Mouse (Mus musculus): ENCODE data around the gene Mogat1. TPM values are rescaled to one million over a fixed set of nuclear protein-coding genes. Genes with fewer than 3 reads are reported as not detected.
A peak's percentile ranks its signal among the peaks of the same experiment; 100 is the strongest.
"Not testable (repeated sequence)": the region's sequence is repeated elsewhere in the genome, so short reads cannot be mapped to it uniquely, and the experiment has no call there.

Gene Mogat1
- polyA plus RNA-seq (2014; fragmentation: Nextera tagmentation; extraction: Ambion mirVana), result 0.16 TPM in 1 of 2 replicates, not detected in the other

- peaks cover 8% of the 10 kb centered on the region; the same call in 1 of the 2 replicates for H3K27me3 ChIP-seq (replicated peaks; ENCODE audit: control insufficient read depth, insufficient read depth, low read length)
- H3K9me3 ChIP-seq (ENCODE audit: control insufficient read depth, low read length), result no peaks in the 10 kb centered on the region
- DNase-seq (ENCODE audit: low spot score) (peak; percentile 25), ATAC-seq (replicated peaks; ENCODE audit: low FRiP score, low TSS enrichment, low read depth) (no peak)
- 0 out of 2 replicates have a peak, but pooled peaks cover 3% of the 10 kb centered on the region for H3K4me1 ChIP-seq (replicated peaks; ENCODE audit: control insufficient read depth, insufficient read depth, low read length)
- H3K36me3 ChIP-seq (ENCODE audit: control insufficient read depth, insufficient read depth, low read length), result no peaks in the 10 kb centered on the region
- no peak within 1 kb of the TSS for H3K27ac ChIP-seq (ENCODE audit: low read depth)
- H3K4me3 ChIP-seq (ENCODE audit: low read depth, low read length), result peak within 1 kb of the TSS; percentile 20; the same call in 1 of the 2 replicates
- peak within 1 kb of the TSS; percentile 52 for H3K4me2 ChIP-seq (ENCODE audit: low read length)
- H3K9ac ChIP-seq (ENCODE audit: low read length), result 0 out of 2 replicates have a peak within 1 kb of the TSS, but pooled peaks have one; percentile 25
- 64% methylated on average over 5 of the region's 5 CpGs for WGBS
These were observed at the start of gene Mogat1 for GRCm38 (mm10) chr1:78510862-78511261. Mogat1 (plus strand) TSS chr1:78510991.

- 90% methylated on average over 5 of the region's 5 CpGs for WGBS
- peaks cover 86% of the 10 kb centered on the region for H3K36me3 ChIP-seq (ENCODE audit: control insufficient read depth, insufficient read depth, low read length)
- H3K4me2 ChIP-seq (ENCODE audit: low read length), result no peak overlapping the region
These were observed 38.4 kb upstream of the Mogat1 start for GRCm38 (mm10) chr1:78472441-78472840.

GRCm38 (mm10) chr1:78483430-78483829, 27.4 kb upstream of the Mogat1 start:
- no peak overlapping the region for H3K9ac ChIP-seq (ENCODE audit: low read length)
- H3K4me2 ChIP-seq (ENCODE audit: low read length), result no peak overlapping the region
- peaks cover 30% of the 10 kb centered on the region for H3K36me3 ChIP-seq (ENCODE audit: control insufficient read depth, insufficient read depth, low read length)
- peak overlapping the region; percentile 54 for H3K27ac ChIP-seq (ENCODE audit: low read depth)
- no peaks in the 10 kb centered on the region for H3K27me3 ChIP-seq (replicated peaks; ENCODE audit: control insufficient read depth, insufficient read depth, low read length)
- H3K4me1 ChIP-seq (replicated peaks; ENCODE audit: control insufficient read depth, insufficient read depth, low read length), result peaks cover 6% of the 10 kb centered on the region
- WGBS, result 69% methylated on average over 3 of the region's 3 CpGs
- DNase-seq (ENCODE audit: low spot score) (no peak), ATAC-seq (replicated peaks; ENCODE audit: low FRiP score, low TSS enrichment, low read depth) (peak; percentile 82)
- no peak overlapping the region for H3K4me3 ChIP-seq (ENCODE audit: low read depth, low read length)
- H3K9me3 ChIP-seq (ENCODE audit: control insufficient read depth, low read length), result no peaks in the 10 kb centered on the region

More at GRCm38 (mm10) chr1:78472441-78472840, 38.4 kb upstream of the Mogat1 start:
- Histone ChIP-seq H3K9me3 (ENCODE audit: control insufficient read depth, low read length) (no peaks in the 10 kb centered on the region), H3K27ac (ENCODE audit: low read depth) (no peak overlapping the region), H3K27me3 (replicated peaks; ENCODE audit: control insufficient read depth, insufficient read depth, low read length) (no peaks in the 10 kb centered on the region), H3K4me1 (replicated peaks; ENCODE audit: control insufficient read depth, insufficient read depth, low read length) (no peaks in the 10 kb centered on the region), H3K4me3 (ENCODE audit: low read depth, low read length) (no peak overlapping the region), H3K9ac (ENCODE audit: low read length) (no peak overlapping the region)
- DNase-seq (ENCODE audit: low spot score) (no peak), ATAC-seq (replicated peaks; ENCODE audit: low FRiP score, low TSS enrichment, low read depth) (no peak)

- Histone ChIP-seq H3K4me2 (ENCODE audit: low read length) (no peak overlapping the region), H3K36me3 (ENCODE audit: control insufficient read depth, insufficient read depth, low read length) (peaks cover 24% of the 10 kb centered on the region), H3K27me3 (replicated peaks; ENCODE audit: control insufficient read depth, insufficient read depth, low read length) (no peaks in the 10 kb centered on the region), H3K4me1 (replicated peaks; ENCODE audit: control insufficient read depth, insufficient read depth, low read length) (peaks cover 6% of the 10 kb centered on the region), H3K9me3 (ENCODE audit: control insufficient read depth, low read length) (no peaks in the 10 kb centered on the region), H3K9ac (ENCODE audit: low read length) (no peak overlapping the region), H3K27ac (ENCODE audit: low read depth) (peak overlapping the region; percentile 54; the same call in 1 of the 2 replicates), H3K4me3 (ENCODE audit: low read depth, low read length) (no peak overlapping the region)
- WGBS, result 57% methylated on average over 2 of the region's 2 CpGs
- no peak for ATAC-seq (replicated peaks; ENCODE audit: low FRiP score, low TSS enrichment, low read depth)
- no peak for DNase-seq (ENCODE audit: low spot score)
These were observed 26.4 kb upstream of the Mogat1 start for GRCm38 (mm10) chr1:78484361-78484760.

GRCm38 (mm10) chr1:78488427-78488751, 22.4 kb upstream of the Mogat1 start:
- under 1% methylated on average over 28 of the region's 28 CpGs for WGBS
- ATAC-seq (replicated peaks; ENCODE audit: low FRiP score, low TSS enrichment, low read depth) (no peak; the same call in none of the 2 replicates), DNase-seq (ENCODE audit: low spot score) (no peak)
- H3K4me3 ChIP-seq (ENCODE audit: low read depth, low read length), result peak overlapping the region; percentile 89
- H3K4me1 ChIP-seq (replicated peaks; ENCODE audit: control insufficient read depth, insufficient read depth, low read length), result peaks cover 6% of the 10 kb centered on the region
- H3K9ac ChIP-seq (ENCODE audit: low read length), result peak overlapping the region; percentile 82
- H3K27me3 ChIP-seq (replicated peaks; ENCODE audit: control insufficient read depth, insufficient read depth, low read length), result no peaks in the 10 kb centered on the region
- H3K4me2 ChIP-seq (ENCODE audit: low read length), result peak overlapping the region; percentile 83
- H3K27ac ChIP-seq (ENCODE audit: low read depth), result peak overlapping the region; percentile 79
- H3K9me3 ChIP-seq (ENCODE audit: control insufficient read depth, low read length), result no peaks in the 10 kb centered on the region
- no peaks in the 10 kb centered on the region for H3K36me3 ChIP-seq (ENCODE audit: control insufficient read depth, insufficient read depth, low read length)

GRCm38 (mm10) chr1:78488752-78489492, 21.9 kb upstream of the Mogat1 start, which contains the start of gene Farsb:
Farsb (minus strand) TSS chr1:78488897.
- H3K9me3 ChIP-seq (ENCODE audit: control insufficient read depth, low read length), result no peaks in the 10 kb centered on the region
- no peaks in the 10 kb centered on the region for H3K36me3 ChIP-seq (ENCODE audit: control insufficient read depth, insufficient read depth, low read length)
- under 1% methylated on average over 31 of the region's 31 CpGs for WGBS
- H3K4me1 ChIP-seq (replicated peaks; ENCODE audit: control insufficient read depth, insufficient read depth, low read length), result peaks cover 6% of the 10 kb centered on the region
- peak within 1 kb of the TSS; percentile 79 for H3K27ac ChIP-seq (ENCODE audit: low read depth)
- H3K4me3 ChIP-seq (ENCODE audit: low read depth, low read length), result peak within 1 kb of the TSS; percentile 89
- H3K9ac ChIP-seq (ENCODE audit: low read length), result peak within 1 kb of the TSS; percentile 82
- DNase-seq (ENCODE audit: low spot score) (peak; percentile 95), ATAC-seq (replicated peaks; ENCODE audit: low FRiP score, low TSS enrichment, low read depth) (peak; percentile 98)
- H3K27me3 ChIP-seq (replicated peaks; ENCODE audit: control insufficient read depth, insufficient read depth, low read length), result no peaks in the 10 kb centered on the region
- peak within 1 kb of the TSS; percentile 83 for H3K4me2 ChIP-seq (ENCODE audit: low read length)

GRCm38 (mm10) chr1:78490143-78490542, 20.6 kb upstream of the Mogat1 start:
- 59% methylated on average over 1 of the region's 1 CpGs for whole genome bisulfite sequencing
- Histone ChIP-seq H3K27me3 (replicated peaks; ENCODE audit: control insufficient read depth, insufficient read depth, low read length) (no peaks in the 10 kb centered on the region), H3K9ac (ENCODE audit: low read length) (no peak overlapping the region), H3K4me3 (ENCODE audit: low read depth, low read length) (no peak overlapping the region), H3K36me3 (ENCODE audit: control insufficient read depth, insufficient read depth, low read length) (no peaks in the 10 kb centered on the region), H3K4me2 (ENCODE audit: low read length) (no peak overlapping the region), H3K4me1 (replicated peaks; ENCODE audit: control insufficient read depth, insufficient read depth, low read length) (peaks cover 6% of the 10 kb centered on the region), H3K27ac (ENCODE audit: low read depth) (no peak overlapping the region), H3K9me3 (ENCODE audit: control insufficient read depth, low read length) (no peaks in the 10 kb centered on the region)
- ATAC-seq (replicated peaks; ENCODE audit: low FRiP score, low TSS enrichment, low read depth) (no peak), DNase-seq (ENCODE audit: low spot score) (no peak)

- no peaks in the 10 kb centered on the region for H3K36me3 ChIP-seq (ENCODE audit: control insufficient read depth, insufficient read depth, low read length)
- no peaks in the 10 kb centered on the region for H3K27me3 ChIP-seq (replicated peaks; ENCODE audit: control insufficient read depth, insufficient read depth, low read length)
- DNase-seq (ENCODE audit: low spot score), result peak; percentile 45
- ATAC-seq (replicated peaks; ENCODE audit: low FRiP score, low TSS enrichment, low read depth), result no peak
- H3K4me1 ChIP-seq (replicated peaks; ENCODE audit: control insufficient read depth, insufficient read depth, low read length), result no peaks in the 10 kb centered on the region
- no peaks in the 10 kb centered on the region for H3K9me3 ChIP-seq (ENCODE audit: control insufficient read depth, low read length)
- H3K9ac ChIP-seq (ENCODE audit: low read length), result no peak overlapping the region
- no peak overlapping the region for H3K4me2 ChIP-seq (ENCODE audit: low read length)
- no peak overlapping the region for H3K27ac ChIP-seq (ENCODE audit: low read depth)
- no peak overlapping the region for H3K4me3 ChIP-seq (ENCODE audit: low read depth, low read length)
- 91% methylated on average over 16 of the region's 16 CpGs for WGBS
These were observed 9.8 kb upstream of the Mogat1 start for GRCm38 (mm10) chr1:78501036-78501435.

- H3K36me3 ChIP-seq (ENCODE audit: control insufficient read depth, insufficient read depth, low read length); ATAC-seq (replicated peaks; ENCODE audit: low FRiP score, low TSS enrichment, low read depth); H3K9me3 ChIP-seq (ENCODE audit: control insufficient read depth, low read length); H3K9ac ChIP-seq (ENCODE audit: low read length); H3K27me3 ChIP-seq (replicated peaks; ENCODE audit: control insufficient read depth, insufficient read depth, low read length); H3K4me1 ChIP-seq (replicated peaks; ENCODE audit: control insufficient read depth, insufficient read depth, low read length); H3K27ac ChIP-seq (ENCODE audit: low read depth); H3K4me2 ChIP-seq (ENCODE audit: low read length); H3K4me3 ChIP-seq (ENCODE audit: low read depth, low read length): not testable (repeated sequence)
- WGBS, result 88% methylated on average over 12 of the region's 12 CpGs
- DNase-seq (ENCODE audit: low spot score), result peak; percentile 32
These were observed 8.9 kb upstream of the Mogat1 start for GRCm38 (mm10) chr1:78501856-78502255.

Data from intestine, embryonic 14.5 days (tissue).